Mouse (Mus musculus) ovary, adult 18-20 months (tissue): ENCODE data around the gene Eif4g3.

Experiments used
- DNase-seq: peaks from one replicate; pipeline ENCODE4 v3.0.0; 2022; ENCODE audit warnings: low spot score, mixed read lengths

The Eif4g3 gene

DNA sequence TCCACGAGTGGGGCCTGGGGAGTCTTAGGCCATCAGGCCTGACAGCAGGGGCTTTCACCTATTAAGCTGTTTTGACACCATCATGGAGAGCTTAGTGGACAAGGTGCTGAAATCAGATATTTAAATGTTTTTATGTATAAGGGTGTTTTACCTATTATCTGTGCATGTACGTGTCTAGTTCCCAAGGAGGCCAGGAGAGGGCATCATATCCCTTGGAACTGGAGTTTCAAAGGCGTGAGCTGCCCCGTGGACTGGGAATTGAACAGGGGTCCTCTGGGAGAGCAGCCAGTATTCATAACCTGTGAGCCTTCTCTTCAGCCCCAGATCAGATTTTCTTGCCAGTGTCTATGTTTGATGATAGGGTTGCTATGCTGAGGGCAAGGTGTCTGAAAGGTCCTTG is 2.4 kb upstream of the Eif4g3 start:
- DNase-seq, result no peak

- no peak for DNase-seq
These were observed 1.6 kb upstream of the Eif4g3 start for GRCm38 (mm10) chr4:137991240-137991639.

GRCm38 (mm10) chr4:137993291-137993758 is 503 bp downstream of the Eif4g3 start:
- DNase-seq, result peak; percentile 97

- DNase-seq, result peak; percentile 14
These were observed 1.2 kb downstream of the Eif4g3 start for GRCm38 (mm10) chr4:137993821-137994561.

DNA sequence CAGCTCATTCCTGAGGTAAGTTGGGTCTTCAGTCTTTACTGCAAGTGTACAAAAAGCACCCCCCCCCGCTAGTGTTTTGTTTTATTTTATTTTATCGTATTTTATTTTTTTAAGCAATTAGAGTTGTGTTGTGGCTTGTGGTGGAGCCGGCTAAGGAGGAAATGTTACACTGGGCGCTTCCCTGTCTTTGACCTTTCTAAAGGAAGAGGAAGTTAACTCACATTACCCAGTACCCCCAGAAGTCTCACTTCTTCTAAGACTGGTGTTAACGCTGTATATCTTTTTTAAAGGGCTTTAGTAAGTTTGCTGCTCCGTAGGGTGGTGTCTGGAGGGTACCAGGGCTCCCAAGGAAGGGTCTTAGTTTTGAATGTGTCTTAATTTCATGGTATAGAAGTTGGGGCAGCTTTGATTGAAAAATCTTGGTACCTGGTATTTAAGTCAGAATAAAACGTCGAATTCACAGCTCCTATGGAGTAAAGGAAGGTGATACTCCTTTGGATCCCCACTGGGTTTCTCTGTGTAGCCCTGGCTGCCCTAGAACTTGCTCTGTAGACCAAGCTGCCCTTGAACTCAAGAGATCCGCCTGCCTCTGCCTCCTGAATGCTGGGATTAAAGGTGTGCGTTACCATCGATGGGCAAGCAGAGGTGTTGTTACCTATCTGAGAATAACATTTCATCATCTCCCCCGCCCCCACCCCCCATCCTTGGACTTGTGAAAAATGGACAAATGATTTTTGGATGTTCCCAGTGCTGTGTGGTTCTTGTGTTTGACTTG is 1.9 kb downstream of the Eif4g3 start:
- no peak for DNase-seq

- DNase-seq, result no peak
These were observed 2.6 kb downstream of the Eif4g3 start for GRCm38 (mm10) chr4:137995399-137995798.

- no peak for DNase-seq
These were observed 5.4 kb downstream of the Eif4g3 start for GRCm38 (mm10) chr4:137998232-137998631.

DNA sequence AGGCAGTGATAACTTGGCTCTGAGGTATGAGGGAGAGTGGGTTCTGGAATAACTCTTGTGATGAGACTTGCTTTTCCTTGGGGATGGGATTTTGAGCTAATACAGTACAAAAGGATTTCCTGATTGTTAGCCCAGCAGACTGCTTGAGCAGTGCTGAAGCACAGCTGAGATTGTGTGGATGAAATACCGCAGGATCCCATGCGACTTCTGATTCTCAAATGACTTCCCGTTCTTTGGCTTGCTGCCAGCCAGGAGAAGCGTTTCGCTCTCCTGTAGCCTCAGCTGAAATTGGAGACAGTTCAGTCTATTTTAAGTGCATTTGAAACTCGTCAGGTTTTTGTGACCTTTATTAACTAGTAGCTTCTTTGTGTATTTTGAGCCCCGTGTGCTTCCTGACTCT is 7.9 kb downstream of the Eif4g3 start:
- DNase-seq, result no peak

DNA sequence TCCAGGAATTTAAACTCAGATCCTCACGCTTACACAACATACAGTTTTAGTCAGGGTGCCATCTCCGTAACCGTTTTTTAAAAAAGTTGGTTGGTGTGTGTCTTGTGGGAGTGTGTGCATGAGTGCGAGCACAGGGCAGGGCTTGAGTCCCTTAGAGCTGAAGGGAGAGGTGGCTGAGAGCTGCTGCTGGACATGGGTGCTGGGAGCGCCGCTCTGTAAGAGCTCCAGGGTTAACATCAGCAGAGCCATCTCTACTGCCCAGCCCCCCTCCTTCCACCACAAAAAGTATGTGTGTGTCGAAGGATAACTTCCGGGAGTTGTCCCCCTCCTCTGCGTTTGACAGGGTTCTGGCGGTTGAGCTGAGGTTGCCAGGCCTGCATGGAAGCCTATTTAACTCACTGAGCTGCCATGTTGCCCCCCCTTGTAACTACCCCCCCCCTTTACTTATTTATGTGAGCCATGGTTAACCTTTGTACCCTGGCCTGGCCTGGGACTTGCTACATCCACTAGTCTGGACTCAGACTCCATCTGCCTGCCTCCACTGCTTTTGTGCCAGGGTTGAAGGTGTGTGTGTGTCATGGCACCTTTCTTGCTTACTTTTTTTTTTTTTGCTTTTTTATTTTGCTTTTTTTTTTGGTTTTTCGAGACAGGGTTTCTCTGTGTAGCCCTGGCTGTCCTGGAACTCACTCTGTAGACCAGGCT is 11.2 kb downstream of the Eif4g3 start:
- no peak for DNase-seq

GRCm38 (mm10) chr4:138005781-138006180 is 13.0 kb downstream of the Eif4g3 start:
- DNase-seq, result no peak

DNA sequence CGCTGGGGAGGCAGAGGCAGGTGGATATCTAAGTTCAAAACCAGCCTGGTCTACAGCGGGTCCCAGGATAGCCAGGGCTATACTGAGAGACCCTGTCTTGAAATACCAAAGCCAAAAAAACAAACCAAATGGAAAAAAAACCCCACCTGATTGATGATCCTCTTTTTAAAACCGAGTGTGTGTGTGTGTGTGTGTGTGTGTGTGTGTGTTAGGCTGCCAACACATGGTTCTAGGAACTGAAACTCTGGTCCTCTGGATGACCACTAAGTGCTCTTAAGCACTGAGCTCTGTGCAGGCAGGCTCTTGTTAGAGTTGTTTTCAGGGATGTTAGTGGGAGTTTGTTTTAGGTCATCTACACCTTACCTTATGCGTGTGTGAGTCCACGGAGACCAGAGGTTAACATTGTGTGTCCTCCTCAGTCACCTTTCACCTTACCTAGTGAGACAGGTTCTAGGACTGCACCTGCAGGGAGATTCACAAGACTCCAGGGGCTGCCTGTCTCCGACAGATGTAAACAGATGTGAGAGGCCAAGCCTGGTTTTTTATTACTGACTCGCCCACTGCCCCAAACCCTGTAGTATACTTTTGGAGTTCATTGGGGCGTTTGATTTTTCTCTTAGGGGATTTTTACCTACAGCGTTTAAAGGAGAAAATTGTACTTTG is 14.3 kb downstream of the Eif4g3 start:
- DNase-seq, result no peak

DNA sequence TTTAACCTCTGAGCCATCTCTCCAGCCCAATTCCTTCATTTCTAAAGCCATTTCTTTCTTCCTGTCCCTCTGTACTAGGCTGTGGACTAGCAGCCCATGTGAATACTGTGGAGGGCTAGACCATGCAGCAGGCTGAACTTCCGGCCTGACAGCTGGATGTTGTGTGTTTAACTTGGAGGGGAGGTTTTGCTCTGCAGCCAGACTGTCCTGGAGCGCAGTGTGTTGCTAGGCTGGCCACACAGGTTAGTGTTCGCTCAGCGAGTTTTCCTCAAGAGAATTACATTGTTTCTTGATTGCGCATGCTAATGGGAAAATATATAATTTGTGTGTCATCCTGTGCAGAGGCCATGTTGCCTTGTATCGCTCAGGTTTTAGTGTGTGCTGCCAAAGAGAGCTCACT is 15.8 kb downstream of the Eif4g3 start:
- DNase-seq, result no peak

GRCm38 (mm10) chr4:138009786-138010502 is 17.1 kb downstream of the Eif4g3 start:
- no peak for DNase-seq

DNA sequence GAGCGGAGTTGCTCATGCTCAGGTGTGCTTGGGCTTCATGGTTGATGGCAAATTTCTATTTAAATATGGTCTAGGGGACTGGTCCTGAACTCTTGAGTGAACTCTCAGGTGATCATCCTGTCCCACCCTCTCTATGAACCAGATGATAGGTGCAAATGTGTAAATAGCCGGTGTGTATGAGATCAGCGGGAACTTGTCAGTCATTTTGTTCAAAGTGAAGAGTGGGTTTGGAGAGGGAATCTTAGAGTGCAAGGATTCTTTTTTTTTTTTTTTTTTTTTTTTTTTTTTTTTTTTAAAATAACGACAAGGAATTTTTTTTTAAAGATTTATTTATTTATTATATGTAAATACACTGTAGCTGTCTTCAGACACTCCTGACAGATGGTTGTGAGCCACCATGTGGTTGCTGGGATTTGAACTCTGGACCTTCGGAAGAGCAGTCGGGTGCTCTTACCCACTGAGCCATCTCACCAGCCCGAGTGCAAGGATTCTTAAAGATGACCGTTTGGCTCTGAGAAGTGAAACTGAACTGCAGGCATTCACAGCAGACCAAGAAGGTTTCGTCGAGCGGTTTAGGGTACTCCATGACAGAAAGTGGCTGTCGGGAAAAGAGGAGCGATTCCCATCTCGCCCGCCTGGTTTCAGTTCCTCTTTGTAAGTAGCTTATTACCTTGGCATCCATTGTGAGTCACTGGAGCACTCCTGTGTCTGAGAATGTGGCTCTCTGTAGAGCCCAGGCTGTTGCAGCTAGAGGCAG is 21.1 kb downstream of the Eif4g3 start:
- no peak for DNase-seq

DNA sequence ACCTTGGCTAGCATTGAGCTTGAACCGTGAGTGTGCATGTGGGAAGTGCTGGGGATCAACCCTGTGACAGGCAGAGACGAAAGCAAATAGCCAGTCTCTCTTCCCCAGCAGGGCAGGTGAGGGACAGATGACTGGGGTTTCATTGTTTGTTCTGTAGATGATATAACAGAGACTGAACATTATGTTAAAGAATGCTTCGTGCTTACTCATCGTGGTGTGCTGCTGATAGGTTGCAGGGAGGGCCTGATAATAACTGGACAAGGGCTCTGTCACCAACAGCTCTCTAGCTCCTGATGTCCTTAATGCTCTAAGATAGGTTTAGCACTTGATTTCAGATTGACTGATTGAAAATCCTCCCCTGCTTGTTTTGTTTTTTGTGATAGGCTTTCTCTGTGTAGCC is 23.1 kb downstream of the Eif4g3 start:
- no peak for DNase-seq

GRCm38 (mm10) chr4:138017085-138017637 is 24.3 kb downstream of the Eif4g3 start:
- no peak for DNase-seq

GRCm38 (mm10) chr4:138018011-138018410 is 25.2 kb downstream of the Eif4g3 start:
- peak; percentile 36 for DNase-seq

- DNase-seq, result no peak
These were observed 27.4 kb downstream of the Eif4g3 start for GRCm38 (mm10) chr4:138020231-138020630.

- DNase-seq, result no peak
These were observed 28.8 kb downstream of the Eif4g3 start for GRCm38 (mm10) chr4:138021651-138022050.

DNA sequence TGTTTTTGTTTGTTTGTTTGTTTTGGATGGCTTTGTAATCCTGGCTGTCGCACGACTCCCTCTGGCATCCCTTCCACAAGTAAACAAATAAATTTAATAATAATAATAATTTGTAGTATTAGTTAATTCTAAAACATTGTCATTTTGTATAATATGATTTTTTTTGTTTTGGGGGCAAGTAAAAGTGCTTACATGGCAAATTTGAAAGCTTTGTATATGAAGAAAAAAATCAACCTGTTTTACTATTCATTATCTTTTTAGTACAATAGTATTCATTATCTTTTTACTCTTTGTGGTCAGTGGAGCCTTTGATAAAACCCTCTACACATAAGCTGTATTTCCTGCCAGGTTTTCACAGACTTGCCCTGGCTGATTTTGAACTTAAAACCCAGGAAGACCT is 29.9 kb downstream of the Eif4g3 start:
- DNase-seq, result no peak
